Mouse (Mus musculus): ENCODE measurements around the gene Bmp15. TPM values are rescaled to one million over a fixed set of nuclear protein-coding genes. Genes with fewer than 3 reads are reported as not detected.

Gene Bmp15
- 0.31 and 0.36 TPM in 2 replicates for polyA plus RNA-seq (2015; fragmentation: Nextera tagmentation; extraction: Ambion mirVana)

- Histone ChIP-seq H3K4me1 (no peaks in the 10 kb centered on the region), H3K9ac (no peak within 1 kb of the TSS), H3K9me3 (no peaks in the 10 kb centered on the region), H3K27ac (no peak within 1 kb of the TSS), H3K4me2 (no peak within 1 kb of the TSS), H3K36me3 (no peaks in the 10 kb centered on the region), H3K4me3 (no peak within 1 kb of the TSS), H3K27me3 (no peaks in the 10 kb centered on the region)
- no peak for ATAC-seq (ENCODE audit: insufficient number of reproducible peaks, low FRiP score, low TSS enrichment, low read depth)
- WGBS = 54% methylated on average over 3 of the region's 3 CpGs
Observed at GRCm38 (mm10) chrX:6320621-6321020, at the start of gene Bmp15. Bmp15 (minus strand) TSS chrX:6320721.

GRCm38 (mm10) chrX:6368822-6369221, 48.3 kb upstream of the Bmp15 start:
- no peaks in the 10 kb centered on the region for H3K27me3 ChIP-seq
- no peaks in the 10 kb centered on the region for H3K36me3 ChIP-seq
- no peaks in the 10 kb centered on the region for H3K9me3 ChIP-seq
- 66% methylated on average over 1 of the region's 1 CpGs for WGBS
- H3K27ac ChIP-seq = no peak overlapping the region
- H3K9ac ChIP-seq = no peak overlapping the region
- no peaks in the 10 kb centered on the region for H3K4me1 ChIP-seq
- no peak for ATAC-seq (ENCODE audit: insufficient number of reproducible peaks, low FRiP score, low TSS enrichment, low read depth)
- H3K4me2 ChIP-seq = no peak overlapping the region
- no peak overlapping the region for H3K4me3 ChIP-seq

- Histone ChIP-seq H3K27ac (no peak overlapping the region), H3K4me3 (no peak overlapping the region), H3K27me3 (no peaks in the 10 kb centered on the region), H3K9ac (no peak overlapping the region), H3K36me3 (no peaks in the 10 kb centered on the region), H3K4me2 (no peak overlapping the region), H3K4me1 (no peaks in the 10 kb centered on the region), H3K9me3 (no peaks in the 10 kb centered on the region)
- no peak for ATAC-seq (ENCODE audit: insufficient number of reproducible peaks, low FRiP score, low TSS enrichment, low read depth)
- 58% methylated on average over 6 of the region's 6 CpGs for WGBS
Observed at GRCm38 (mm10) chrX:6357503-6358114, 37.1 kb upstream of the Bmp15 start.

GRCm38 (mm10) chrX:6356876-6357275, 36.4 kb upstream of the Bmp15 start:
- Histone ChIP-seq H3K27ac (no peak overlapping the region), H3K9me3 (no peaks in the 10 kb centered on the region), H3K4me2 (no peak overlapping the region), H3K4me3 (no peak overlapping the region), H3K27me3 (no peaks in the 10 kb centered on the region), H3K4me1 (no peaks in the 10 kb centered on the region), H3K9ac (no peak overlapping the region), H3K36me3 (no peaks in the 10 kb centered on the region)
- no peak for ATAC-seq (ENCODE audit: insufficient number of reproducible peaks, low FRiP score, low TSS enrichment, low read depth)
- WGBS = 65% methylated on average over 3 of the region's 3 CpGs

- ATAC-seq (ENCODE audit: insufficient number of reproducible peaks, low FRiP score, low TSS enrichment, low read depth) = no peak
- H3K27me3 ChIP-seq = no peaks in the 10 kb centered on the region
- 50% methylated on average over 1 of the region's 1 CpGs for WGBS
- no peak overlapping the region for H3K4me3 ChIP-seq
- no peak overlapping the region for H3K9ac ChIP-seq
- H3K4me2 ChIP-seq = no peak overlapping the region
- H3K4me1 ChIP-seq = no peaks in the 10 kb centered on the region
- H3K9me3 ChIP-seq = no peaks in the 10 kb centered on the region
- H3K27ac ChIP-seq = no peak overlapping the region
- no peaks in the 10 kb centered on the region for H3K36me3 ChIP-seq
Observed at GRCm38 (mm10) chrX:6345273-6345959, 24.9 kb upstream of the Bmp15 start.

- Histone ChIP-seq H3K27me3 (no peaks in the 10 kb centered on the region), H3K9ac (no peak overlapping the region), H3K4me3 (no peak overlapping the region), H3K4me1 (no peaks in the 10 kb centered on the region), H3K27ac (no peak overlapping the region), H3K9me3 (no peaks in the 10 kb centered on the region), H3K36me3 (no peaks in the 10 kb centered on the region), H3K4me2 (no peak overlapping the region)
- ATAC-seq (ENCODE audit: insufficient number of reproducible peaks, low FRiP score, low TSS enrichment, low read depth) = no peak
- WGBS = 31% methylated on average over 1 of the region's 1 CpGs
Observed at GRCm38 (mm10) chrX:6324056-6324455, 3.5 kb upstream of the Bmp15 start.

GRCm38 (mm10) chrX:6317747-6318146, 2.8 kb downstream of the Bmp15 start:
- Histone ChIP-seq H3K27me3 (no peaks in the 10 kb centered on the region), H3K9me3 (no peaks in the 10 kb centered on the region), H3K4me1 (no peaks in the 10 kb centered on the region), H3K36me3 (no peaks in the 10 kb centered on the region), H3K4me3 (no peak overlapping the region), H3K4me2 (no peak overlapping the region), H3K9ac (no peak overlapping the region), H3K27ac (no peak overlapping the region)
- 54% methylated on average over 1 of the region's 1 CpGs for WGBS
- ATAC-seq (ENCODE audit: insufficient number of reproducible peaks, low FRiP score, low TSS enrichment, low read depth) = no peak

Other genes with a start within 250 kb of the Bmp15 start
- gene AU022751, start 237.3 kb downstream of the Bmp15 start, polyA plus RNA-seq (2015; fragmentation: Nextera tagmentation; extraction: Ambion mirVana) = not detected in 2 replicates
- gene Nudt10, start 147.7 kb downstream of the Bmp15 start, polyA plus RNA-seq (2015; fragmentation: Nextera tagmentation; extraction: Ambion mirVana) = 3.0 and 4.4 TPM in 2 replicates
- 4.4 and 5.2 TPM in 2 replicates for gene Shroom4, start 79.1 kb upstream of the Bmp15 start, polyA plus RNA-seq (2015; fragmentation: Nextera tagmentation; extraction: Ambion mirVana)